Mouse (Mus musculus) midbrain, embryonic 15.5 days (tissue): ENCODE data around the gene Lrrc71. TPM values are rescaled to one million over a fixed set of nuclear protein-coding genes. Genes with fewer than 3 reads are reported as not detected.

Experiments
- ATAC-seq: fragments of 200-750 bp; cut with Nextera tagmentation; replicated peaks from 2 replicates; pipeline ENCODE4 v1.8.0; 2017; ENCODE audit warnings: moderate TSS enrichment
- H3K27ac ChIP-seq: fragments of 300-500 bp; sonication (generic); 2 replicates; pipeline ENCODE4 v1.5.1; 2015; ENCODE audit warnings: mild to moderate bottlenecking, inconsistent platforms
- H3K27me3 ChIP-seq: fragments of 300-500 bp; sonication (generic); replicated peaks from 2 replicates; pipeline ENCODE4 v1.6.1; 2015; ENCODE audit warnings: inconsistent platforms
- H3K36me3 ChIP-seq: fragments of 300-500 bp; sonication (generic); replicated peaks from 2 replicates; pipeline ENCODE4 v1.6.1; 2015; ENCODE audit warnings: inconsistent platforms
- H3K4me1 ChIP-seq: fragments of 300-500 bp; sonication (generic); 2 replicates; pipeline ENCODE4 v1.6.1; 2015; ENCODE audit warnings: inconsistent platforms
- H3K4me2 ChIP-seq: fragments of 300-500 bp; sonication (generic); 2 replicates; pipeline ENCODE4 v1.6.1; 2015; ENCODE audit warnings: inconsistent platforms, mild to moderate bottlenecking, moderate library complexity
- H3K4me3 ChIP-seq: fragments of 300-500 bp; sonication (generic); 2 replicates; pipeline ENCODE4 v1.5.1; 2015; ENCODE audit warnings: mild to moderate bottlenecking, inconsistent platforms
- H3K9ac ChIP-seq: fragments of 300-500 bp; sonication (generic); 2 replicates; pipeline ENCODE4 v1.6.1; 2015; ENCODE audit warnings: mild to moderate bottlenecking, inconsistent platforms
- H3K9me3 ChIP-seq: fragments of 300-500 bp; sonication (generic); 2 replicates; pipeline ENCODE4 v1.6.1; 2016; ENCODE audit warnings: inconsistent platforms
- WGBS: fragments of 180-500 bp; shearing (Covaris S2); methylation state at CpG from one replicate; pipeline ENCODE4 v1.1.7; 2015; ENCODE audit warnings: mixed read lengths; 5-methylcytosine and 5-hydroxymethylcytosine counted together
- polyA plus RNA-seq: library from polyadenylated mRNA; unstranded; fragments of >200 nt; fragmentation: Nextera tagmentation; extraction: Ambion mirVana; gene quantifications from 2 replicates; pipeline ENCODE4 v1.2.1, GENCODE M21; 2015

The Lrrc71 gene
- polyA plus RNA-seq, 1 experiment from 2014 or later = 0.89 TPM

- 58% methylated on average over 6 of the region's 6 CpGs for WGBS
- ATAC-seq = no peak
Measured at GRCm38 (mm10) chr3:87771088-87771487, 22.7 kb upstream of the Lrrc71 start.

GRCm38 (mm10) chr3:87770280-87770679 is 21.9 kb upstream of the Lrrc71 start:
- Histone ChIP-seq H3K9me3 (no peaks in the 10 kb centered on the region), H3K27me3 (peaks cover 21% of the 10 kb centered on the region), H3K4me2 (no peak overlapping the region), H3K36me3 (no peaks in the 10 kb centered on the region), H3K9ac (no peak overlapping the region), H3K4me1 (peaks cover 7% of the 10 kb centered on the region), H3K27ac (no peak overlapping the region), H3K4me3 (no peak overlapping the region)
- WGBS = 3% methylated on average over 4 of the region's 4 CpGs
- ATAC-seq = no peak

More at GRCm38 (mm10) chr3:87771088-87771487, 22.7 kb upstream of the Lrrc71 start:
- peaks cover 21% of the 10 kb centered on the region for H3K27me3 ChIP-seq
- H3K4me1 ChIP-seq = peaks cover 7% of the 10 kb centered on the region
- no peaks in the 10 kb centered on the region for H3K36me3 ChIP-seq
- no peak overlapping the region for H3K4me3 ChIP-seq
- H3K9me3 ChIP-seq = no peaks in the 10 kb centered on the region
- no peak overlapping the region for H3K9ac ChIP-seq
- no peak overlapping the region for H3K27ac ChIP-seq
- no peak overlapping the region for H3K4me2 ChIP-seq

- ATAC-seq = no peak
- no peak overlapping the region for H3K4me2 ChIP-seq
- no peak overlapping the region for H3K27ac ChIP-seq
- H3K36me3 ChIP-seq = no peaks in the 10 kb centered on the region
- no peaks in the 10 kb centered on the region for H3K9me3 ChIP-seq
- WGBS = 83% methylated on average over 8 of the region's 8 CpGs
- H3K4me1 ChIP-seq = peaks cover 7% of the 10 kb centered on the region
- H3K27me3 ChIP-seq = peaks cover 27% of the 10 kb centered on the region
- no peak overlapping the region for H3K4me3 ChIP-seq
- no peak overlapping the region for H3K9ac ChIP-seq
Measured at GRCm38 (mm10) chr3:87769506-87769905, 21.1 kb upstream of the Lrrc71 start.

- H3K36me3 ChIP-seq = no peaks in the 10 kb centered on the region
- H3K27ac ChIP-seq = no peak overlapping the region
- peaks cover 7% of the 10 kb centered on the region for H3K4me1 ChIP-seq
- H3K9me3 ChIP-seq = no peaks in the 10 kb centered on the region
- WGBS = 3% methylated on average over 30 of the region's 37 CpGs
- peak overlapping the region; percentile 29 for H3K4me3 ChIP-seq
- no peak for ATAC-seq
- peak overlapping the region; percentile 42 for H3K4me2 ChIP-seq
- H3K9ac ChIP-seq = 0 out of 2 replicates have a peak overlapping the region, but pooled peaks have one; percentile 14
- H3K27me3 ChIP-seq = peaks cover 29% of the 10 kb centered on the region
Measured at GRCm38 (mm10) chr3:87768844-87769243, 20.4 kb upstream of the Lrrc71 start.

GRCm38 (mm10) chr3:87768431-87768830 is 20.0 kb upstream of the Lrrc71 start:
- no peaks in the 10 kb centered on the region for H3K36me3 ChIP-seq
- peak overlapping the region; percentile 29 for H3K4me3 ChIP-seq
- H3K27ac ChIP-seq = no peak overlapping the region
- H3K27me3 ChIP-seq = peaks cover 29% of the 10 kb centered on the region
- 46% methylated on average over 6 of the region's 6 CpGs for WGBS
- H3K9ac ChIP-seq = 0 out of 2 replicates have a peak overlapping the region, but pooled peaks have one; percentile 14
- no peaks in the 10 kb centered on the region for H3K9me3 ChIP-seq
- peak overlapping the region; percentile 42 for H3K4me2 ChIP-seq
- peaks cover 7% of the 10 kb centered on the region for H3K4me1 ChIP-seq
- ATAC-seq = no peak

- 62% methylated on average over 8 of the region's 8 CpGs for WGBS
- Histone ChIP-seq H3K4me1 (peaks cover 7% of the 10 kb centered on the region), H3K27ac (no peak overlapping the region), H3K9ac (no peak overlapping the region), H3K27me3 (peaks cover 29% of the 10 kb centered on the region), H3K9me3 (no peaks in the 10 kb centered on the region), H3K4me2 (peak overlapping the region; percentile 12), H3K4me3 (0 out of 2 replicates have a peak overlapping the region, but pooled peaks have one; percentile 29), H3K36me3 (no peaks in the 10 kb centered on the region)
- no peak for ATAC-seq
Measured at GRCm38 (mm10) chr3:87767764-87768163, 19.3 kb upstream of the Lrrc71 start.

- Histone ChIP-seq H3K36me3 (no peaks in the 10 kb centered on the region), H3K9me3 (no peaks in the 10 kb centered on the region), H3K9ac (no peak overlapping the region), H3K4me3 (no peak overlapping the region), H3K27me3 (peaks cover 29% of the 10 kb centered on the region), H3K4me2 (no peak overlapping the region), H3K27ac (no peak overlapping the region), H3K4me1 (peaks cover 4% of the 10 kb centered on the region; the same call in 1 of the 2 replicates)
- ATAC-seq = no peak
- 78% methylated on average over 3 of the region's 3 CpGs for WGBS
Measured at GRCm38 (mm10) chr3:87766284-87766667, 17.9 kb upstream of the Lrrc71 start.

- Histone ChIP-seq H3K36me3 (no peaks in the 10 kb centered on the region), H3K4me2 (no peak overlapping the region), H3K27ac (no peak overlapping the region), H3K4me1 (peaks cover 4% of the 10 kb centered on the region; the same call in 1 of the 2 replicates), H3K9me3 (no peaks in the 10 kb centered on the region), H3K27me3 (peaks cover 29% of the 10 kb centered on the region), H3K9ac (no peak overlapping the region), H3K4me3 (no peak overlapping the region)
- no peak for ATAC-seq
- WGBS = 84% methylated on average over 5 of the region's 5 CpGs
Measured at GRCm38 (mm10) chr3:87765631-87766283, 17.3 kb upstream of the Lrrc71 start.

GRCm38 (mm10) chr3:87765091-87765490 is 16.7 kb upstream of the Lrrc71 start:
- H3K4me2 ChIP-seq = no peak overlapping the region
- peaks cover 4% of the 10 kb centered on the region; the same call in 1 of the 2 replicates for H3K4me1 ChIP-seq
- H3K27ac ChIP-seq = no peak overlapping the region
- no peak for ATAC-seq
- no peaks in the 10 kb centered on the region for H3K36me3 ChIP-seq
- H3K4me3 ChIP-seq = no peak overlapping the region
- H3K9me3 ChIP-seq = no peaks in the 10 kb centered on the region
- no peak overlapping the region for H3K9ac ChIP-seq
- peaks cover 29% of the 10 kb centered on the region for H3K27me3 ChIP-seq
- 19% methylated on average over 10 of the region's 10 CpGs for whole genome bisulfite sequencing

GRCm38 (mm10) chr3:87764506-87764905 is 16.1 kb upstream of the Lrrc71 start:
- no peak overlapping the region for H3K4me3 ChIP-seq
- peaks cover 4% of the 10 kb centered on the region; the same call in 1 of the 2 replicates for H3K4me1 ChIP-seq
- no peak overlapping the region for H3K9ac ChIP-seq
- H3K27ac ChIP-seq = no peak overlapping the region
- H3K27me3 ChIP-seq = peaks cover 24% of the 10 kb centered on the region
- no peaks in the 10 kb centered on the region for H3K36me3 ChIP-seq
- 41% methylated on average over 10 of the region's 10 CpGs for WGBS
- no peak overlapping the region for H3K4me2 ChIP-seq
- no peaks in the 10 kb centered on the region for H3K9me3 ChIP-seq
- ATAC-seq = no peak

GRCm38 (mm10) chr3:87763683-87764289 is 15.4 kb upstream of the Lrrc71 start:
- no peak overlapping the region for H3K27ac ChIP-seq
- H3K27me3 ChIP-seq = peaks cover 17% of the 10 kb centered on the region
- no peaks in the 10 kb centered on the region for H3K36me3 ChIP-seq
- H3K4me3 ChIP-seq = no peak overlapping the region
- no peak overlapping the region for H3K9ac ChIP-seq
- WGBS = 27% methylated on average over 15 of the region's 15 CpGs
- H3K9me3 ChIP-seq = no peaks in the 10 kb centered on the region
- peak; percentile 40; the same call in 1 of the 2 replicates for ATAC-seq
- peak overlapping the region; percentile 17; the same call in 1 of the 2 replicates for H3K4me2 ChIP-seq
- peaks cover 2% of the 10 kb centered on the region; the same call in 1 of the 2 replicates for H3K4me1 ChIP-seq

GRCm38 (mm10) chr3:87763202-87763601 is 14.8 kb upstream of the Lrrc71 start:
- whole genome bisulfite sequencing = 57% methylated on average over 4 of the region's 4 CpGs
- ATAC-seq = no peak
- Histone ChIP-seq H3K9ac (no peak overlapping the region), H3K36me3 (no peaks in the 10 kb centered on the region), H3K27me3 (peaks cover 13% of the 10 kb centered on the region), H3K9me3 (no peaks in the 10 kb centered on the region), H3K4me2 (no peak overlapping the region), H3K4me3 (no peak overlapping the region), H3K4me1 (no peaks in the 10 kb centered on the region), H3K27ac (no peak overlapping the region)
